Mouse (Mus musculus) adrenal gland, adult 18-20 months (tissue): ENCODE results near the gene Vangl1. TPM values are rescaled to one million over a fixed set of nuclear protein-coding genes. Genes with fewer than 3 reads are reported as not detected.

Source experiments
- DNase-seq, 2 experiments: peaks; one replicate each; pipeline ENCODE4 v3.0.0; 2021 to 2022; ENCODE audit warnings: low spot score in 2 of 2
- total RNA-seq, 2 experiments: library from RNA; stranded (reverse); gene quantifications; 1 replicate in 1 of 2; 2 replicates in 1 of 2; pipeline ENCODE4 v1.2.3; 2021

Gene Vangl1
- total RNA-seq, 2 experiments from 2014 or later: 20.7 to 28.0 TPM

DNA sequence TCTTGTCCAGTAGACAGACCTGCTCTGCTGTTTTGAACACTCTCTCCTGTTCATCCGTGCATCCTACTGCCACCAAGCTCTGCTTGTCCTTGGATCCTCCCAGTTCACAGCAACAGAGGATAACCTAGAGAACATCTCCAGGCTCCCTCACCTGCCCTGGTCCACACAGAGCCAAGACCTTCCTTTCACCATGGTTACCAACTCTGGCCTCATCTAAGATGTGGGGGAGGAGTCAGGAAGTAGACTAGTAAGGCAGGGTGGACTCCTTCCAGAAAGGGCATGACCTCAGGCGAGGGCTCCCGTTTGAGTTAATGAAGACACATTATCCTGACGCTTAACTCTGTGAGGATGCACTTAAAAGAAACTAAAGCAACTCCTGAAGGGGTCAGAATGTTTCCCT, 4.5 kb downstream of the Vangl1 start:
- no peak for DNase-seq

GRCm38 (mm10) chr3:102199226-102199625, 5.3 kb downstream of the Vangl1 start:
- DNase-seq: no peak

- DNase-seq: no peak
Measured at GRCm38 (mm10) chr3:102198446-102198845, 6.0 kb downstream of the Vangl1 start.

DNA sequence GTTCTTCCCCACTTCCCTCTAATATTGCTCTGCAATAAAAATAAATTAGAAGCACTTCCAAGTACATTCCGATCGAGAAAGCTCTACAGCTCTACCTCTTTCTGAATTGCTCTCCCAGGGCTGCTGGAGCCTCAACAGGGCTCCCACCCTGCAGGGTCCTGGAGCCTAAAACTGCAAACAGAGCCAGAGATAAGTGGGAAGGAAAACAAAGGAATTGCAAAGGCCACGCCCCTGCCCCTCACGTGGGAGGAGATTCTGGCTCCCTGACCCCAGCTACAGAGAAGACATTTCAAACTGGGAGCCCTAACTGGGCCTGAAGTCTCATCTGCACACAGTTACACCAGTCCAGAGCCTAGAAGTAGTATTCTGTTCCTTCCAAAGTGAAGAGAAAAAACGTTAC, 6.7 kb downstream of the Vangl1 start:
- no peak for DNase-seq

- DNase-seq: no peak
Measured at GRCm38 (mm10) chr3:102197152-102197551, 7.3 kb downstream of the Vangl1 start.

DNA sequence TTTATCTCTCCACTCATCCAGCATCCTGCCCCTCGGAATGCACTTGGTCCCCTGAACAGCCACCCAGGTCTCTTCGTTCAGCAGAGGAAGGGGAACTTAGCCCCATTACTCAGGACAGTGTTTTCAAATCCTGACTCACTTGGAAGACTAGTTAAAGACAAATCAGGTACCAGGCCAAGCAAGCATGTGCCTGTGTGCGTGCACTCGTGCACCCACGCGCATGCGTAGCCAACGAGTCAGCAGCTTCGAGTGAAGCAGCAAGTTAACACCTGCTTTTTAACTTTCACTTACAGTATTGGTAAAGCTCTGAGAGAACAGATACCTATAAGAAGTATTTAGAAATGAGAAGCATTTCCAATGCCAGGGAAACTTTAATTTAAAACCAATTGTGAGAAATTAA, 8.3 kb downstream of the Vangl1 start:
- DNase-seq: no peak

DNA sequence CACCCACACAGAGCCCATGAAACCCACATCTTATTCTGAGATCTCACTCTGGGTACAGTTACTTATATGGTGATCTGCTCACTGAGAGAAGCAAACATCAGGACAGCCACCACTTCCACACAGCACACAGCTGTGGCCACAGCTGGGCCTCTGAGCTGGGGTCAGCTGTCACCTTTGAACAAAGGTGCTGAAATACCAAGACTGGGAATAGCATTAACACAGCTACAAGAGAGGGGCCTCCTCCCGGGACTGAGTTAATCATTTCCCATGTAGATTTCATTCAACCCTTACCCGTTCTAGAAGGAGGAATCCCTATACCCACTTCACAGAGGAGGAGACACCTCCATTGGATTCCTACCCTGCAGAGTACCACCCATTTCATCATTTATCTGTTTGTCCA, 8.7 kb downstream of the Vangl1 start:
- DNase-seq: no peak

DNA sequence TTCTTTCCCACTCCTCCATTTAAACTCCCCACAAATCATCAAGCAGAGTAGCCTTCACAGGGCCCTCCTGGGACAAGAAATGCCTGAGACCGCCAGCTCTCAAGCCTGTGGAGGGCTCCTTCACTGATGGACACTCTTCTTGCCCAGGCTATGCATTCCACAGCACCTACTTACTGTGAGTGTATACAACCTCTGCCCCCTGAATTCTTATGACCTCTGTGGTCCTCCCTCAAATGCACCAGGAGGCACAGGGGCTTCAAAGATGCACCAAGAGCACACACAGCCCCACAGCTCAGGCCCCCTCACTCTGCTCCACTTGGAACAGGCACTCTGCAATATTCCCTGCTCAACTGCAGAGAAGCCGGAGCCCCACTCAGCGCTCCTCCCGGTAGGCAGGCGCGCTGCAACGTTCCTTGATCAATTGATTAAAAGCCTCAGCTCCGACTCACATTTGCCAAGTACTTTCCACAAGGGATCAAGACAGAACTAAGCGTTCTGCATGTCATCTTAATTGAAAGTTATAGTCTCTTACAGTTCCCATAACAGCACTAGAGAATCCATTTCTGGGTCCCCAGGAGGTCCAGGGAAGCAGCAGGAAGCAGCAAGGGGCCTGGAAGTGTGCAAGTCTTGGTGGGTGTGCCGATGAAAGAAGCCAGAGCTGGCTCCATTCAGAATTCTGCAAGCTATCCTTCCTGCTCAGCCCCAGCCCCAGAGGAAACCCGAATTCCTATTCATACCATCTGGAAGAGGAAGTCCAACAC, 10.0 kb downstream of the Vangl1 start:
- no peak for DNase-seq

DNA sequence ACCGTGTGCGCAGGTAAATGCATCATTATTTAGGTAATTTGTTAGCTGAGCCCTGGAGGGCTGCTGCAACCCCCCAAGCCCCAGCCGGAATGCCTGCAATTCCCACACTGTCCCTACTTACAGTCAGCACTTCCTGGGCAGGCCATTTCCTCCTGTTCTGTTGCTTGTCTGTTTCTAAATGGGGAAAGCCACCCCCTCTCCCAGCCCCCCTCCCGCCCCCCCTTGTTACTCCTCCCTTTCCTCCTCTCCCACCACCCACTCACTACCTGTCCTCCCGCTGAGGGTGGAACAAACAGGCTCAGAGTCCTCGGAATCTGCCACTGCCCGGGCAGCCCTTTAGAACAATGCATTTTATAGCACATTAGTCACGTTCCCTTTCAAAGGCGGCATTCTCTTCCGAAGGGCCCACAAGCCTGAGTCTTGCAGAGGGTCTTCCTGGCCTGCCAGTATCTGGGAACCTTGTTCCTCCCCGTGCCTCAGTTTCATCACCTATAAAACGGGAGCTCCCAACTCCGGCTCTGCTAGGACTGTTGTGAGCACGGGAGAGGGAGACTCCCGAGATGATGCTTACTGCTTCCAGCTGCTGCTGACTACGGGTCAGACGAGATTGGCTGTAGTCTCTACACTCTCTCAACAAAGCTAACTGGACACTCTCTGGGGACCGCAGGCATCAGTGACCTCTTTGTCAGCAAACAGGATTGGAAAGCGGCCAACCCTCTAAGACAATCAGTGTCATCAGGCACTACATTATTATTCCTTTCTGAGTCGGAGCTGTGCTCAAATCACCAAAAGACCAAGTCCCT, 10.8 kb downstream of the Vangl1 start:
- no peak for DNase-seq

DNA sequence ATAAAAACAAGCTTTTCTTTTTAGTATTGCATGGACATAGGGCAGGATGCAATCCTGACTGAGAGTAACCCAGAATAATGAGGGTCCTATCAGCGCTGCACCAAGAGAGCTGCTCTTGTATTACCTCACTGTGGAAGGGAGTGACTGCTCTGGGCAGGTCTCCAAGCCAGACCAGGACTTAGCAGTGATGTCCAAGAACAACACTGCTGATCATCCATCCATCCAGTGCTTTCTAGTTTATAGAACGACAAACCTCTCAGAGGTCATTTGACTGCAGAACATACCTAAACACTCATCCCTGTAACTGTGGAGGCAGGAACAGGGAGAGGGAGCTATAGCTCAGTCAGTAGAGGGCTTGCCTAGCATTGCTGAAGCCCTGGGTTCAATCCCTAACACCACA, 11.9 kb downstream of the Vangl1 start:
- DNase-seq: no peak

GRCm38 (mm10) chr3:102191575-102191974, 12.9 kb downstream of the Vangl1 start:
- no peak for DNase-seq

- no peak for DNase-seq
Measured at GRCm38 (mm10) chr3:102190642-102191041, 13.9 kb downstream of the Vangl1 start.

DNA sequence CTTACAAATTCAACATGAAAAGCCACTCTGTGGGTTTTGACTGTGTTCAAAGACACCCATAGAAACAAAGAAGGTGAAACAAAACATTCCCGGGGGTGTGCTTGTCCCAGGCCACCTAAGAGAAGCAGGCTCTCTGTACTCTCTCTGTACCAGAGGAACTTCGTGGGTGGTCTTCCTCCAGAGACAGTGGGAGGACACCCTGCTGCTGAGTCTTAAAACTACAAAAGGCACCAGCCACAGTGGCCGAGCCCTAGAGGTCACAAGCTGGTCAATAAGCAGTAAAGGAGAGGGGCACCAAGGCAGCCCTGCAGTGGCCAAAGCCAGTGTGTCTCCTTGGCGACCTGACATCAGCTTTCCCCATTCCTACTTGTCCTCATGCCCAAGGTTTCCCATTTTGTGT, 14.5 kb downstream of the Vangl1 start:
- DNase-seq: no peak

- DNase-seq: no peak
Measured at GRCm38 (mm10) chr3:102188972-102189371, 15.5 kb downstream of the Vangl1 start.

DNA sequence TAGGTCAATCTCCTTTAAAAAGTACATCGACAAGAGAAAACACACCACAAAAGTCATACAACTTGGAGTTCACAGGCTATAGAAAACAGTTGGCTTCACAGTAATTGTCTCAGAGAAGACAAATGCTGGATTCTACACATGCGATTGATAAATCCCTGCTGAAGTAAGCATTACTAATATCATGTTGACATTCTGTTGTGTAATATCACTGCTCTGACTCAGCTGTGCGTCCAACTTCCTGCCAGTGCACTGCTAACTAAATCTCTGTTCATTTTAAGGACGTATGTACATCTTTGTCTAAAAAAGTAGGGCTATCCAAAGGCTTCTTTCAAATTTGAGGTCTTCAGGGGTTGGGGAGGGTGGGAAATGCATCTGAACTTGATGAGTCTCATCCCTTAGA, 17.1 kb downstream of the Vangl1 start:
- DNase-seq: no peak

DNA sequence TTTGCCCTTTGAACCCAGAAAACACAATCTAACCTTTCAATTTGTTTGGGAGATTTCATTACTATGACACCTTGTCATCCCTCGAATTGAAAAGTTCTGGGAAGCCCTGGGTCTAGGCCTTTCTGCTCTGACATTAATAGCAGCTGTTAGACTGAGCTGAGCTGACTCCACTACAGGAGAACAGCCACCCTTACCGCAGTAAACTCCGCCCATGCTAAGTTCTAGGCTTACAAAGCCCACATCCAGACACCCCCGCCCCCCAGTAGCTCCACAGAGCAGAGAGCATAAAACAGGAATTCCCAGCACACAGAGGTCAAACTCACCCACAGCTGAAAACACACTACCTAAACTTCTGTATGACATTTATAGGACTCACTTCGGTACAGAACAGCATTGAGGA, 19.8 kb downstream of the Vangl1 start:
- no peak for DNase-seq

DNA sequence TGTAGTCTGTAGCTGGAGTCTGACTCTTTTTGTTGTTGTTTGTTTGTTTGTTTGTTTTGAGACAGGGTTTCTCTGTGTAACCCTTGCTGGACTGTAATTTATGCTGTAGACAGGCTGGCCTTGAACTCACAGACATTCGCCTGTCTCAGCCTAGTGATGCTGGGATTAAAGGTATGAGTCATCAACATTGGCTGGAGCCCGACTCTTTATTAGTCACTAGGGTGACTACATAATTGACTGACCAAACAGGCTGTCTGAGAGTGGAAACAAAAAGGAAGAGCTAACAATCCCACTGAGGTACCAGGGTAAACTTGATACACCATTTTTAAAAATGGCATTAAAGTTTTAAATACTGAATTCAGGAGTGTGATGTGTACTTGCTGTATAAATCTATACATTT, 21.9 kb downstream of the Vangl1 start:
- DNase-seq: no peak

DNA sequence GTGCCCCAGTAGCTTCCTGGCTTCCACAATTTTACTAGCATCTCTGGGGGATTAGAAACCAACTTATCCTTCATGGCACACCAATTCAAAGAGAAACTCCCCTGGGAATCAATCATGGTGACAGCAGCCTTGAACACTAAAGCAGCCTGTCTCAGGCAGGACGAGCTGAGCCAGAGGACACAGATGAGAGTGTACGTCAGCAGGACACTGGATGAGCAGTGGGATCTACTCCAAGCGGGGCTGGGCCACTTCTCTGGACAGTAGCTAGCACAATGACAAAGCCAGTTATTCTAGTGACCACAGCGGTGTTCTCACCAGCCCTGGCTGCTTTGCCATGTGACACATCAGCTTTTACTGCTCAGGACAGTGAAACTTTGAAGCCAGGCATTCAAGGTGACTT, 23.3 kb downstream of the Vangl1 start:
- DNase-seq: no peak

GRCm38 (mm10) chr3:102180746-102181145, 23.7 kb downstream of the Vangl1 start:
- DNase-seq: peak in 1 of 2 experiments; percentile 61

GRCm38 (mm10) chr3:102179869-102180268, 24.6 kb downstream of the Vangl1 start:
- no peak for DNase-seq

- DNase-seq: no peak
Measured at GRCm38 (mm10) chr3:102177837-102178615, 26.5 kb downstream of the Vangl1 start.

DNA sequence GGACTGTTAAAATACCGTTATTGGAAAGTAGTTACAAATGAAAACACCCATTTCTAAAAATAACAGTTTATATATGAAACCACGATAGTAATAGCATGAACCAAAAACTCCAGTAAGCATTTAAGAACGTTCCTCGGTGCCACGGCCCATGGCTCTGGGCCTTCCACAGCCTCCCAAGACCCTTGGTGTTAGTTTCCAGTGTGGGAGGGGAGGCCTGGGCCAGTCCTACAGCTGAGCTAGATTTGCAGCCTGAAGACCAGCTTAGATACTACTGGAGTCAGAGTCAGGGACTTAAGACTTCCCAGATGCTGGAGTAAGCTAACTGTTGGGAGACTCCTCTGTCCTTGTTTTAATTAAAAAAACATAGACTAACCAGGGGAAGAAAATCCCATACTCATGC, 28.4 kb downstream of the Vangl1 start:
- DNase-seq: no peak
